Mouse (Mus musculus) liver, adult 2 months (tissue): ENCODE measurements around the gene Bhlhe40.

Source experiments
- CTCF ChIP-seq: fragments of 200-500 bp; IDR thresholded peaks from 2 replicates; pipeline ENCODE4 v1.5.1; 2011; ENCODE audit warnings: low read depth, low read length, control low read depth
- POLR2A ChIP-seq: fragments of 200-500 bp; IDR thresholded peaks from 2 replicates; pipeline ENCODE4 v1.6.1; 2011; ENCODE audit warnings: low read length, control low read depth; ENCODE audit not compliant: insufficient read depth; ENCODE audit errors: extremely low read depth

DNA sequence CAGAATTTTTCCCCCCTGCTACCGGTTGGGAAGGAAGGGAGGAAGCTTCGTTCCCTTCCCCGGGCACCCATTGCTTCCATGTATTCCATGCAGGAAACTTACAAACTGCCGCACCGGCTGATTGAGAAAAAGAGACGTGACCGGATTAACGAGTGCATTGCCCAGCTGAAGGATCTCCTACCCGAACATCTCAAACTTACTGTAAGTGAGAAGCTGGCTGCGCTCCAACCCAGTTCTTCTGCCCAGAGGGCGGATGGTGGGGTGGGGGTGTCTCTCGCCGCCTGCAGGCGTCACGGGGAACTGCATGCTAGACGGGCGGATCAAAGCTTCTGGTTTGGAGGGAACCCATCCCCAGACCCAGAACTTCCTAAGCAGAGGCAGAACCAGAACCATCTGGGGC is 983 bp downstream of the Bhlhe40 start:
- TF ChIP-seq POLR2A, result 0 out of 2 replicates have a peak, but pooled peaks have one; percentile 11
- TF ChIP-seq CTCF, result peak; percentile 96
